Mouse (Mus musculus): Measurements from ENCODE around the gene Pole.

GRCm38 (mm10) chr5:110276391-110276790 lies 9.7 kb upstream of the Pole start:
- no peak for TF ChIP-seq EP300 (optimal IDR thresholded peaks at IDR 0.05)
- TF ChIP-seq CTCF (IDR thresholded peaks at IDR 0.05; ENCODE audit: low read depth) = no peak

All from stomach, postnatal 0 days (tissue).